Mouse (Mus musculus) embryonic facial prominence, embryonic 14.5 days (tissue): ENCODE results near the gene Stpg3. TPM values are rescaled to one million over a fixed set of nuclear protein-coding genes. Genes with fewer than 3 reads are reported as not detected.
"Not testable (repeated sequence)": the region's sequence is repeated elsewhere in the genome, so short reads cannot be mapped to it uniquely, and the experiment has no call there.

Experiments
- ATAC-seq: fragments of 200-750 bp; cut with Nextera tagmentation; 2 replicates; pipeline ENCODE4 v1.8.0; 2017; ENCODE audit warnings: low read depth, moderate number of reproducible peaks, moderate TSS enrichment
- DNase-seq: peaks from one replicate; pipeline ENCODE4 v3.0.0-alpha.2; 2015; ENCODE audit warnings: low spot score
- H3K27ac ChIP-seq: fragments of 300-500 bp; sonication (generic); replicated peaks from 2 replicates; pipeline ENCODE4 v1.5.1; 2014; ENCODE audit warnings: low read depth, mild to moderate bottlenecking, low read length, moderate library complexity
- H3K27me3 ChIP-seq: fragments of 300-500 bp; sonication (generic); replicated peaks from 2 replicates; pipeline ENCODE4 v1.6.1; 2014; ENCODE audit warnings: low read length; ENCODE audit not compliant: control insufficient read depth, insufficient read depth
- H3K36me3 ChIP-seq: fragments of 300-500 bp; sonication (generic); 2 replicates; pipeline ENCODE4 v1.6.1; 2014; ENCODE audit warnings: low read length, mixed read lengths; ENCODE audit not compliant: control insufficient read depth, insufficient read depth
- H3K4me1 ChIP-seq: fragments of 300-500 bp; sonication (generic); 2 replicates; pipeline ENCODE4 v1.6.1; 2014; ENCODE audit warnings: antibody characterized with exemption, low read length; ENCODE audit not compliant: control insufficient read depth, insufficient read depth
- H3K4me2 ChIP-seq: fragments of 300-500 bp; sonication (generic); 2 replicates; pipeline ENCODE4 v1.6.1; 2014; ENCODE audit warnings: low read depth, mild to moderate bottlenecking, low read length, moderate library complexity, mixed read lengths
- H3K4me3 ChIP-seq: fragments of 300-500 bp; sonication (generic); 2 replicates; pipeline ENCODE4 v1.5.1; 2014; ENCODE audit warnings: low read depth, mild to moderate bottlenecking, low read length
- H3K9ac ChIP-seq: fragments of 300-500 bp; sonication (generic); 2 replicates; pipeline ENCODE4 v1.6.1; 2014; ENCODE audit warnings: low read depth, mild to moderate bottlenecking, low read length, moderate library complexity, mixed read lengths
- H3K9me3 ChIP-seq: fragments of 300-500 bp; sonication (generic); 2 replicates; pipeline ENCODE4 v1.6.1; 2016; ENCODE audit warnings: low read length; ENCODE audit not compliant: control insufficient read depth
- WGBS: fragments of 180-500 bp; shearing (Covaris S2); extraction: QIAGEN DNeasy Blood & Tissue Kit; methylation state at CpG from one replicate; pipeline ENCODE4 v1.1.7; 2014; 5-methylcytosine and 5-hydroxymethylcytosine counted together
- polyA plus RNA-seq: library from polyadenylated mRNA; unstranded; fragments of >200 nt; fragmentation: Nextera tagmentation; extraction: Ambion mirVana; gene quantifications from 2 replicates; pipeline ENCODE4 v1.2.1, GENCODE M21; 2014

Stpg3 gene
- polyA plus RNA-seq = not detected in 2 replicates

GRCm38 (mm10) chr2:25214444-25214843 lies at the start of gene Stpg3:
Stpg3 (minus strand) TSS chr2:25214637.
- H3K9ac ChIP-seq = no peak within 1 kb of the TSS
- no peaks in the 10 kb centered on the region for H3K27me3 ChIP-seq
- peaks cover 11% of the 10 kb centered on the region for H3K4me1 ChIP-seq
- DNase-seq (no peak), ATAC-seq (no peak)
- no peak within 1 kb of the TSS for H3K4me2 ChIP-seq
- H3K27ac ChIP-seq = no peak within 1 kb of the TSS
- no peaks in the 10 kb centered on the region for H3K9me3 ChIP-seq
- H3K36me3 ChIP-seq = no peaks in the 10 kb centered on the region
- WGBS = 68% methylated on average over 3 of the region's 3 CpGs
- H3K4me3 ChIP-seq = no peak within 1 kb of the TSS

DNA sequence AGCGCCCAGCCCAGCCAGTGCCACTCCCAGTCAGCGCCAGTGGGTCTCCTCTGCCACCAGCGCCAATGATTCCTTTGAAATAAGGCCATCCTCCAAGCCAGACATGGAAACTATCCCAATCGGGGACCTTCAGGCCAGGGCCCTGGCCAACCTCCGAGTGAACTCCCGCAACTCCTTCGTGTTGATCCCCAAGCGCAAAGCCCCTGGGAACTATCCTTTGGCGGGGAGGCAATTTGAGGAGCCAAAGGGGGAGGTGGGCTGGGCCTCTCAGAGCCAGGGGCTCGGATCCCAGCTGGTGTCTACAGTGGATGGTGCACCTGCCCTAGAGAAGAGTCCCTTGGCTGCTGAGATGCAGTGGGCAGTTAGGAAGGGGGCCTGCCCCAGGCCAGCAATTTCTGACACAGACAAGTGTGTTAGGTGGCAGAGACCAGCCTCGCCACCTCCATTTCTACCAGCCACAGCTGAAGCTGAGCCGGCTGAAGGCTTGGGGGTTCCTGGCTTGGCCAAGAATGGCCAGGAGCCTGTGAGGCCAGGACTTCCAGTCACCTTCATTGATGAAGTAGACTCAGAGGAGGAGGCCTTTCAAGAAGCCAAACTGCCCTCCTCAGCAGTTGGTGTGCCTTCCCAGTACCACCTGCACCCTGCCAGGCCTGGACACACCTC lies 49.3 kb upstream of the Stpg3 start:
- ATAC-seq (no peak), DNase-seq (no peak)
- Histone ChIP-seq H3K27me3 (peaks cover 16% of the 10 kb centered on the region), H3K4me1 (peaks cover 21% of the 10 kb centered on the region), H3K4me3 (peak overlapping the region; percentile 75), H3K9ac (peak overlapping the region; percentile 69), H3K9me3 (no peaks in the 10 kb centered on the region), H3K4me2 (peak overlapping the region; percentile 98), H3K36me3 (peaks cover 5% of the 10 kb centered on the region; the same call in 1 of the 2 replicates), H3K27ac (no peak overlapping the region)
- 23% methylated on average over 12 of the region's 12 CpGs for WGBS

- no peaks in the 10 kb centered on the region for H3K9me3 ChIP-seq
- peak overlapping the region; percentile 69 for H3K9ac ChIP-seq
- H3K27ac ChIP-seq = no peak overlapping the region; the same call in 1 of the 2 replicates
- peaks cover 21% of the 10 kb centered on the region for H3K4me1 ChIP-seq
- H3K4me3 ChIP-seq = peak overlapping the region; percentile 75
- DNase-seq (no peak), ATAC-seq (peak; percentile 1)
- H3K4me2 ChIP-seq = peak overlapping the region; percentile 98
- WGBS = 0% methylated on average over 37 of the region's 82 CpGs
- peaks cover 16% of the 10 kb centered on the region for H3K27me3 ChIP-seq
- H3K36me3 ChIP-seq = no peaks in the 10 kb centered on the region
These were observed 48.6 kb upstream of the Stpg3 start for GRCm38 (mm10) chr2:25262795-25263622.

GRCm38 (mm10) chr2:25262291-25262767 lies 47.9 kb upstream of the Stpg3 start, which contains the start of gene Tprn:
Tprn (plus strand) TSS chr2:25262618.
- Histone ChIP-seq H3K27ac (no peak within 1 kb of the TSS; the same call in 1 of the 2 replicates), H3K4me3 (peak within 1 kb of the TSS; percentile 75), H3K9me3 (no peaks in the 10 kb centered on the region), H3K4me2 (peak within 1 kb of the TSS; percentile 98), H3K36me3 (no peaks in the 10 kb centered on the region), H3K4me1 (peaks cover 21% of the 10 kb centered on the region), H3K9ac (peak within 1 kb of the TSS; percentile 69), H3K27me3 (peaks cover 16% of the 10 kb centered on the region)
- peak; percentile 99 for ATAC-seq
- peak; percentile 99 for DNase-seq
- WGBS = 1% methylated on average over 9 of the region's 39 CpGs

- H3K36me3 ChIP-seq = no peaks in the 10 kb centered on the region
- H3K27ac ChIP-seq = no peak overlapping the region; the same call in 1 of the 2 replicates
- H3K27me3 ChIP-seq = peaks cover 16% of the 10 kb centered on the region
- peak overlapping the region; percentile 69 for H3K9ac ChIP-seq
- H3K9me3 ChIP-seq = no peaks in the 10 kb centered on the region
- DNase-seq (no peak), ATAC-seq (no peak; the same call in 1 of the 2 replicates)
- peaks cover 21% of the 10 kb centered on the region for H3K4me1 ChIP-seq
- H3K4me3 ChIP-seq = peak overlapping the region; percentile 75
- peak overlapping the region; percentile 98 for H3K4me2 ChIP-seq
- WGBS = 43% methylated on average over 12 of the region's 12 CpGs
These were observed 47.4 kb upstream of the Stpg3 start for GRCm38 (mm10) chr2:25261870-25262269.

- Histone ChIP-seq H3K27me3 (peaks cover 11% of the 10 kb centered on the region), H3K9ac (no peak overlapping the region), H3K27ac (no peak overlapping the region), H3K9me3 (no peaks in the 10 kb centered on the region), H3K4me3 (no peak overlapping the region), H3K4me1 (peaks cover 22% of the 10 kb centered on the region), H3K4me2 (no peak overlapping the region), H3K36me3 (no peaks in the 10 kb centered on the region)
- DNase-seq (no peak), ATAC-seq (no peak)
- 51% methylated on average over 2 of the region's 2 CpGs for WGBS
These were observed 44.5 kb upstream of the Stpg3 start for GRCm38 (mm10) chr2:25258887-25259286.

DNA sequence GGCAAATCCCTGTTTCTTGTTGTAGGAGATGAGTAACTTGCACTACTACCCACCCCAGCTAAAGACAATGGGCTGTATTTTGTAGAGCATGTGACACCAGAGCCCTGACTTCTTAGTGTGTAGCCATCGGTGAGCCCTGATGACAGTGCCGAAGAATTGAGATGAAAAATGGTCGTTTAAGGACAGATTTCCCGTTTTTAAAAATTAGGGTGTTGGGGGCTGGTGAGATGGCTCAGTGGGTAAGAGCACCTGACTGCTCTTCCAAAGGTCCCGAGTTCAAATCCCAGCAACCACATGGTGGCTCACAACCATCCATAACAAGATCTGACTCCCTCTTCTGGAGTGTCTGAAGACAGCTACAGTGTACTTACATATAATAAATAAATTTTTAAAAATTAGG lies 42.8 kb upstream of the Stpg3 start:
- not testable (repeated sequence) for H3K27ac ChIP-seq, DNase-seq, H3K4me3 ChIP-seq, H3K4me2 ChIP-seq, H3K9me3 ChIP-seq, H3K9ac ChIP-seq, H3K27me3 ChIP-seq, ATAC-seq, H3K36me3 ChIP-seq
- 81% methylated on average over 5 of the region's 5 CpGs for WGBS
- peaks cover 13% of the 10 kb centered on the region; the same call in 1 of the 2 replicates for H3K4me1 ChIP-seq

- not testable (repeated sequence) for H3K9me3 ChIP-seq, H3K27ac ChIP-seq, H3K36me3 ChIP-seq, H3K4me1 ChIP-seq, H3K27me3 ChIP-seq, DNase-seq, ATAC-seq
- Histone ChIP-seq H3K4me2 (peak overlapping the region; percentile 90), H3K9ac (peak overlapping the region; percentile 77; the same call in 1 of the 2 replicates), H3K4me3 (peak overlapping the region; percentile 78)
- 56% methylated on average over 10 of the region's 12 CpGs for WGBS
These were observed 42.1 kb upstream of the Stpg3 start for GRCm38 (mm10) chr2:25256443-25257109.
